10 mouse cellular contexts compared by ENCODE assay signal in the genomic region with DNA sequence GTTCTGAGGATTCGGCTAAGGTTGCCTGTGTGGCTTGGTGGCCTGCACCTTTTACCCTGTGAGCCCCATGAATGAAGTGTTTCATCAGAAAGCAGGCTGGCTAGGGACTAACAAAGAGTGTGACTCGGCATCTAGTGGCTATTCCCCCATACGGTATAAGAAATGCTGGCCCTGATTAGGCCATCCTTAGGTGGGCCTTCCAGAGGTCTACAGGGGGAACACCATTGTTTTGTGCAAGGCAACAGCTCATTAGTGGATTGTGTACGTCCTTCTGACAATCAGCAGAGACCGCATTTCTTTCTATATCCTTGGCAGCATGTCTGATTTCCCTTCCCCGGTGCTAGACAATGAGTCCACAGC. TPM values are rescaled to one million over a fixed set of nuclear protein-coding genes. Genes with fewer than 3 reads are reported as not detected.
A peak's percentile ranks its signal among the peaks of the same experiment; 100 is the strongest.
DNase-seq lines count a peak whose midpoint lies in the region; ATAC-seq and TF ChIP-seq lines count a peak whose summit lies in the region.
"Had no signal": no experiment of that assay in that cellular context is flagged by ENCODE, and none has a peak within 500 bp of the region (broad histone marks: within the 10 kb centered on the region; RNA-seq: fewer than 3 reads in every experiment).

No protein-coding gene starts in this region.

- peaks cover 5% of the 10 kb centered on the region; the same call in 1 of the 2 replicates for H3K4me1 ChIP-seq in hindbrain, embryonic 15.5 days (replicated peaks)
- no peaks in the 10 kb centered on the region for H3K4me1 ChIP-seq in hindbrain, postnatal 0 days (ENCODE audit: insufficient read depth, low read length)
- H3K4me1 ChIP-seq in forebrain, embryonic 12.5 days, result 0 out of 2 replicates have a peak, but pooled peaks cover 10% of the 10 kb centered on the region
- peaks cover 8% of the 10 kb centered on the region for H3K4me1 ChIP-seq in intestine, embryonic 15.5 days (replicated peaks)
- no peaks in the 10 kb centered on the region for H3K4me1 ChIP-seq in midbrain, embryonic 14.5 days (ENCODE audit: control insufficient read depth, insufficient read depth, low read length)

- H3K27ac ChIP-seq in hindbrain, embryonic 15.5 days (replicated peaks), result no peak overlapping the region
- H3K27ac ChIP-seq in hindbrain, postnatal 0 days, result no peak overlapping the region
- H3K27ac ChIP-seq in forebrain, embryonic 12.5 days, result 0 out of 2 replicates have a peak overlapping the region, but pooled peaks have one; percentile 9
- H3K27ac ChIP-seq in intestine, embryonic 15.5 days, result no peak overlapping the region
- H3K27ac ChIP-seq in midbrain, embryonic 14.5 days (replicated peaks; ENCODE audit: low read depth, low read length), result no peak overlapping the region

- H3K9me3 ChIP-seq in hindbrain, embryonic 15.5 days, result no peaks in the 10 kb centered on the region
- no peaks in the 10 kb centered on the region for H3K9me3 ChIP-seq in hindbrain, postnatal 0 days (ENCODE audit: low read length)
- no peaks in the 10 kb centered on the region for H3K9me3 ChIP-seq in forebrain, embryonic 12.5 days
- H3K9me3 ChIP-seq in intestine, embryonic 15.5 days, result no peaks in the 10 kb centered on the region
- H3K9me3 ChIP-seq in midbrain, embryonic 14.5 days (ENCODE audit: control insufficient read depth, low read length), result no peaks in the 10 kb centered on the region

- 80% methylated on average over 6 of the region's 6 CpGs for WGBS in hindbrain, embryonic 15.5 days
- 72% methylated on average over 6 of the region's 6 CpGs for WGBS in hindbrain, postnatal 0 days
- 63% methylated on average over 6 of the region's 6 CpGs for WGBS in forebrain, embryonic 12.5 days
- WGBS in intestine, embryonic 15.5 days, result 77% methylated on average over 6 of the region's 6 CpGs
- WGBS in midbrain, embryonic 14.5 days, result 79% methylated on average over 6 of the region's 6 CpGs

- no peak for TF ChIP-seq CTCF in hindbrain, postnatal 0 days (IDR thresholded peaks at IDR 0.05; ENCODE audit: low read depth)

- peak overlapping the region; percentile 56; the same call in 1 of the 2 replicates for H3K4me2 ChIP-seq in hindbrain, embryonic 15.5 days
- no peak overlapping the region for H3K4me2 ChIP-seq in hindbrain, postnatal 0 days (ENCODE audit: low read depth, low read length)
- H3K4me2 ChIP-seq in forebrain, embryonic 12.5 days, result peak overlapping the region; percentile 41; the same call in 1 of the 2 replicates
- H3K4me2 ChIP-seq in intestine, embryonic 15.5 days (replicated peaks), result peak overlapping the region; percentile 60
- H3K4me2 ChIP-seq in midbrain, embryonic 14.5 days (ENCODE audit: low read length), result no peak overlapping the region; the same call in 1 of the 2 replicates

- no peak overlapping the region for H3K9ac ChIP-seq in hindbrain, embryonic 15.5 days
- no peak overlapping the region for H3K9ac ChIP-seq in hindbrain, postnatal 0 days (replicated peaks; ENCODE audit: low read length)
- no peak overlapping the region for H3K9ac ChIP-seq in forebrain, embryonic 12.5 days
- H3K9ac ChIP-seq in intestine, embryonic 15.5 days, result no peak overlapping the region
- H3K9ac ChIP-seq in midbrain, embryonic 14.5 days (replicated peaks; ENCODE audit: low read length), result no peak overlapping the region

- H3K4me3 ChIP-seq in hindbrain, embryonic 15.5 days, result no peak overlapping the region
- no peak overlapping the region for H3K4me3 ChIP-seq in hindbrain, postnatal 0 days (ENCODE audit: low read length)
- no peak overlapping the region for H3K4me3 ChIP-seq in forebrain, embryonic 12.5 days (replicated peaks)
- H3K4me3 ChIP-seq in intestine, embryonic 15.5 days (replicated peaks), result no peak overlapping the region
- H3K4me3 ChIP-seq in midbrain, embryonic 14.5 days (replicated peaks; ENCODE audit: low read depth, low read length), result no peak overlapping the region

- H3K27me3 ChIP-seq in hindbrain, embryonic 15.5 days, result no peaks in the 10 kb centered on the region
- no peaks in the 10 kb centered on the region for H3K27me3 ChIP-seq in hindbrain, postnatal 0 days (ENCODE audit: insufficient read depth, low read length)
- no peaks in the 10 kb centered on the region for H3K27me3 ChIP-seq in forebrain, embryonic 12.5 days
- no peaks in the 10 kb centered on the region for H3K27me3 ChIP-seq in intestine, embryonic 15.5 days (replicated peaks)
- no peaks in the 10 kb centered on the region for H3K27me3 ChIP-seq in midbrain, embryonic 14.5 days (ENCODE audit: control insufficient read depth, insufficient read depth, low read length)

- no peak for DNase-seq in hindbrain, postnatal 0 days (ENCODE audit: low spot score)
- no peak for DNase-seq in midbrain, embryonic 14.5 days
- no peak for DNase-seq in thymus, postnatal 25 days
- no peak for DNase-seq in T-cell, adult 2 months (ENCODE audit: low spot score)
- DNase-seq in ovary, postnatal 10 days (ENCODE audit: low spot score), result no peak

- H3K36me3 ChIP-seq in hindbrain, embryonic 15.5 days, result no peaks in the 10 kb centered on the region
- no peaks in the 10 kb centered on the region for H3K36me3 ChIP-seq in hindbrain, postnatal 0 days (ENCODE audit: insufficient read depth, low read length)
- H3K36me3 ChIP-seq in forebrain, embryonic 12.5 days (replicated peaks), result no peaks in the 10 kb centered on the region
- no peaks in the 10 kb centered on the region for H3K36me3 ChIP-seq in intestine, embryonic 15.5 days
- H3K36me3 ChIP-seq in midbrain, embryonic 14.5 days (ENCODE audit: control insufficient read depth, insufficient read depth, low read length), result no peaks in the 10 kb centered on the region

- no peak for ATAC-seq in hindbrain, embryonic 15.5 days (ENCODE audit: low FRiP score, low read depth)
- no peak for ATAC-seq in hindbrain, postnatal 0 days
- peak; percentile 30; the same call in 1 of the 2 replicates for ATAC-seq in forebrain, embryonic 12.5 days (ENCODE audit: low FRiP score)
- ATAC-seq in intestine, embryonic 15.5 days, result no peak
- 0 out of 2 replicates have a peak, but pooled peaks have one; percentile 12 for ATAC-seq in midbrain, embryonic 14.5 days (ENCODE audit: low FRiP score, low TSS enrichment)

RNA-seq across cellular contexts. Expression of gene Ube2l6, which starts 11.9 kb away (rescaled TPM):
- 23.2 and 26.7 TPM in 2 replicates for polyA plus RNA-seq in hindbrain, embryonic 15.5 days (2015; fragmentation: Nextera tagmentation; extraction: Ambion mirVana)
- total RNA-seq in hindbrain, postnatal 0 days (2014; rRNA removed), result 12.8 and 22.6 TPM in 2 replicates
- polyA plus RNA-seq in hindbrain, postnatal 0 days (2015; fragmentation: Nextera tagmentation; extraction: Ambion mirVana), result 16.8 and 17.7 TPM in 2 replicates
- polyA plus RNA-seq in forebrain, embryonic 12.5 days (2016; fragmentation: Nextera tagmentation; extraction: Ambion mirVana), result 30.0 and 30.5 TPM in 2 replicates
- 46.5 TPM in 2 replicates for polyA plus RNA-seq in intestine, embryonic 15.5 days (2015; fragmentation: Nextera tagmentation; extraction: Ambion mirVana)
- 11.7 and 19.5 TPM in 2 replicates for polyA plus RNA-seq in midbrain, embryonic 14.5 days (2014; fragmentation: Nextera tagmentation; extraction: Ambion mirVana)

RNA-seq across cellular contexts. Expression of gene Smtnl1, which starts 11.9 kb away (rescaled TPM):
- polyA plus RNA-seq in hindbrain, embryonic 15.5 days (2015; fragmentation: Nextera tagmentation; extraction: Ambion mirVana), result not detected in 2 replicates
- 0.75 TPM in 1 of 2 replicates, not detected in the other for total RNA-seq in hindbrain, postnatal 0 days (2014; rRNA removed)
- not detected in 2 replicates for polyA plus RNA-seq in hindbrain, postnatal 0 days (2015; fragmentation: Nextera tagmentation; extraction: Ambion mirVana)
- not detected in 2 replicates for polyA plus RNA-seq in forebrain, embryonic 12.5 days (2016; fragmentation: Nextera tagmentation; extraction: Ambion mirVana)
- 0.08 and 0.13 TPM in 2 replicates for polyA plus RNA-seq in intestine, embryonic 15.5 days (2015; fragmentation: Nextera tagmentation; extraction: Ambion mirVana)
- not detected in 2 replicates for polyA plus RNA-seq in midbrain, embryonic 14.5 days (2014; fragmentation: Nextera tagmentation; extraction: Ambion mirVana)
- total RNA-seq: left cerebral cortex, postnatal 36 days had no signal
- polyA plus RNA-seq: brain, embryonic 14.5 days had no signal

RNA-seq across cellular contexts. Expression of gene Timm10, which starts 16.3 kb away (rescaled TPM):
- polyA plus RNA-seq in hindbrain, embryonic 15.5 days (2015; fragmentation: Nextera tagmentation; extraction: Ambion mirVana), result 73.4 and 75.2 TPM in 2 replicates
- total RNA-seq in hindbrain, postnatal 0 days (2014; rRNA removed), result 44.5 and 57.3 TPM in 2 replicates
- 82.5 and 91.7 TPM in 2 replicates for polyA plus RNA-seq in hindbrain, postnatal 0 days (2015; fragmentation: Nextera tagmentation; extraction: Ambion mirVana)
- polyA plus RNA-seq in forebrain, embryonic 12.5 days (2016; fragmentation: Nextera tagmentation; extraction: Ambion mirVana), result 36.7 and 42.3 TPM in 2 replicates
- 56.1 and 67.2 TPM in 2 replicates for polyA plus RNA-seq in intestine, embryonic 15.5 days (2015; fragmentation: Nextera tagmentation; extraction: Ambion mirVana)
- polyA plus RNA-seq in midbrain, embryonic 14.5 days (2014; fragmentation: Nextera tagmentation; extraction: Ambion mirVana), result 58.6 and 80.6 TPM in 2 replicates

RNA-seq across cellular contexts. Expression of gene Slc43a1, which starts 28.1 kb away (rescaled TPM):
- 2.3 and 2.4 TPM in 2 replicates for polyA plus RNA-seq in hindbrain, embryonic 15.5 days (2015; fragmentation: Nextera tagmentation; extraction: Ambion mirVana)
- 5.8 and 9.3 TPM in 2 replicates for total RNA-seq in hindbrain, postnatal 0 days (2014; rRNA removed)
- polyA plus RNA-seq in hindbrain, postnatal 0 days (2015; fragmentation: Nextera tagmentation; extraction: Ambion mirVana), result 1.3 and 1.5 TPM in 2 replicates
- polyA plus RNA-seq in forebrain, embryonic 12.5 days (2016; fragmentation: Nextera tagmentation; extraction: Ambion mirVana), result 11.4 and 14.4 TPM in 2 replicates
- polyA plus RNA-seq in intestine, embryonic 15.5 days (2015; fragmentation: Nextera tagmentation; extraction: Ambion mirVana), result 15.0 and 16.3 TPM in 2 replicates
- polyA plus RNA-seq in midbrain, embryonic 14.5 days (2014; fragmentation: Nextera tagmentation; extraction: Ambion mirVana), result 0.90 and 2.4 TPM in 2 replicates

RNA-seq across cellular contexts. Expression of gene Serping1, which starts 35.3 kb away (rescaled TPM):
- 39.5 and 47.3 TPM in 2 replicates for polyA plus RNA-seq in hindbrain, embryonic 15.5 days (2015; fragmentation: Nextera tagmentation; extraction: Ambion mirVana)
- total RNA-seq in hindbrain, postnatal 0 days (2014; rRNA removed), result 28.5 and 36.5 TPM in 2 replicates
- polyA plus RNA-seq in hindbrain, postnatal 0 days (2015; fragmentation: Nextera tagmentation; extraction: Ambion mirVana), result 40.9 and 46.5 TPM in 2 replicates
- 27.6 and 30.3 TPM in 2 replicates for polyA plus RNA-seq in forebrain, embryonic 12.5 days (2016; fragmentation: Nextera tagmentation; extraction: Ambion mirVana)
- polyA plus RNA-seq in intestine, embryonic 15.5 days (2015; fragmentation: Nextera tagmentation; extraction: Ambion mirVana), result 59.7 and 60.5 TPM in 2 replicates
- polyA plus RNA-seq in midbrain, embryonic 14.5 days (2014; fragmentation: Nextera tagmentation; extraction: Ambion mirVana), result 19.7 and 33.6 TPM in 2 replicates

Comparison
In these comparisons a context has a peak if more than half of its experiments do, and no peak if none do; other contexts are left out.
1. H3K4me2 ChIP-seq: peak in hindbrain, embryonic 15.5 days (single experiment), forebrain, embryonic 12.5 days (single experiment) and intestine, embryonic 15.5 days (single experiment); none in hindbrain, postnatal 0 days (single experiment) and midbrain, embryonic 14.5 days (single experiment).
2. ATAC-seq: peak in forebrain, embryonic 12.5 days (single experiment) and midbrain, embryonic 14.5 days (single experiment); none in hindbrain, embryonic 15.5 days (single experiment), hindbrain, postnatal 0 days (single experiment) and intestine, embryonic 15.5 days (single experiment).